Mouse (Mus musculus) brain, embryonic 14.5 days (tissue): ENCODE data around the gene Olfr824. TPM values are rescaled to one million over a fixed set of nuclear protein-coding genes. Genes with fewer than 3 reads are reported as not detected.
"Not testable (repeated sequence)": the region's sequence is repeated elsewhere in the genome, so short reads cannot be mapped to it uniquely, and the experiment has no call there.

ENCODE experiments used
- DNase-seq: peaks from one replicate; pipeline ENCODE4 v3.0.0-alpha.2; 2011; ENCODE audit warnings: low read depth
- CTCF ChIP-seq: fragments of 200-500 bp; IDR thresholded peaks from 2 replicates; pipeline ENCODE4 v1.5.1; 2012; ENCODE audit warnings: inconsistent platforms, mild to moderate bottlenecking, moderate library complexity, borderline replicate concordance; ENCODE audit not compliant: insufficient read depth, insufficient read length; ENCODE audit errors: extremely low read depth
- POLR2A ChIP-seq: fragments of 200-500 bp; IDR thresholded peaks from 2 replicates; pipeline ENCODE4 v1.6.1; 2012; ENCODE audit warnings: mild to moderate bottlenecking, inconsistent platforms, borderline replicate concordance; ENCODE audit not compliant: poor library complexity, insufficient read depth, insufficient read length, severe bottlenecking; ENCODE audit errors: extremely low read depth
- polyA plus RNA-seq: library from polyadenylated mRNA; depleted of rRNA; stranded (reverse); fragments of >200 nt; gene quantifications from 2 replicates; pipeline ENCODE4 v1.2.3, GENCODE M21; 2012; rRNA removed

Gene Olfr824
- polyA plus RNA-seq = not detected in 2 replicates

- DNase-seq = not testable (repeated sequence)
Observed at GRCm38 (mm10) chr10:130129900-130130299, at the start of gene Olfr824. Olfr824 (minus strand) TSS chr10:130130000.

GRCm38 (mm10) chr10:130166666-130167065 lies 36.9 kb upstream of the Olfr824 start, which contains the start of gene Olfr825:
Olfr825 (minus strand) TSS chr10:130166766.
- no peak for DNase-seq
- no peak for TF ChIP-seq POLR2A
- TF ChIP-seq CTCF = no peak

- no peak for DNase-seq
- TF ChIP-seq POLR2A = no peak
- TF ChIP-seq CTCF = no peak
Observed at GRCm38 (mm10) chr10:130165196-130165595, 35.4 kb upstream of the Olfr824 start.

GRCm38 (mm10) chr10:130144121-130144520 lies 14.3 kb upstream of the Olfr824 start:
- TF ChIP-seq CTCF = no peak
- no peak for TF ChIP-seq POLR2A
- DNase-seq = no peak

GRCm38 (mm10) chr10:130142481-130142880 lies 12.7 kb upstream of the Olfr824 start:
- not testable (repeated sequence) for DNase-seq

GRCm38 (mm10) chr10:130134811-130135210 lies 5.0 kb upstream of the Olfr824 start:
- DNase-seq = no peak
- TF ChIP-seq CTCF = no peak
- no peak for TF ChIP-seq POLR2A

- not testable (repeated sequence) for DNase-seq
Observed at GRCm38 (mm10) chr10:130116045-130116444, 13.8 kb downstream of the Olfr824 start.

GRCm38 (mm10) chr10:130115283-130115682 lies 14.5 kb downstream of the Olfr824 start, which contains the start of gene Olfr823:
Olfr823 (minus strand) TSS chr10:130115383.
- not testable (repeated sequence) for DNase-seq

- peak; percentile 41 for DNase-seq
- TF ChIP-seq CTCF (no peak), POLR2A (no peak)
Observed at GRCm38 (mm10) chr10:130096104-130096503, 33.7 kb downstream of the Olfr824 start.

- peak; percentile 75 for DNase-seq
- TF ChIP-seq POLR2A (no peak), CTCF (peak; percentile 54; the same call in 1 of the 2 replicates)
Observed at GRCm38 (mm10) chr10:130092838-130093440, 36.9 kb downstream of the Olfr824 start.

Other genes starting within 250 kb of the Olfr824 start
- not detected in 2 replicates for gene Olfr815, start 224.1 kb downstream of the Olfr824 start, polyA plus RNA-seq
- not detected in 2 replicates for gene Olfr816, start 214.4 kb downstream of the Olfr824 start, polyA plus RNA-seq
- not detected in 2 replicates for gene Olfr818, start 180.9 kb downstream of the Olfr824 start, polyA plus RNA-seq
- not detected in 2 replicates for gene Olfr819, start 162.7 kb downstream of the Olfr824 start, polyA plus RNA-seq
- not detected in 2 replicates for gene Olfr247, start 153.9 kb downstream of the Olfr824 start, polyA plus RNA-seq
- gene Gm10310, start 144.9 kb downstream of the Olfr824 start, polyA plus RNA-seq = not detected in 2 replicates
- gene Olfr820, start 117.4 kb downstream of the Olfr824 start, polyA plus RNA-seq = not detected in 2 replicates
- gene Olfr821, start 99.7 kb downstream of the Olfr824 start, polyA plus RNA-seq = not detected in 2 replicates
- not detected in 2 replicates for gene Olfr822, start 58.8 kb downstream of the Olfr824 start, polyA plus RNA-seq
- gene Olfr823, start 14.6 kb downstream of the Olfr824 start, polyA plus RNA-seq = not detected in 2 replicates
- not detected in 2 replicates for gene Olfr825, start 36.8 kb upstream of the Olfr824 start, polyA plus RNA-seq
- gene Olfr826, start 54.2 kb upstream of the Olfr824 start, polyA plus RNA-seq = not detected in 2 replicates
- not detected in 2 replicates for gene Olfr827, start 84.4 kb upstream of the Olfr824 start, polyA plus RNA-seq
- 2.0 and 2.5 TPM in 2 replicates for gene Neurod4, start 150.2 kb upstream of the Olfr824 start, polyA plus RNA-seq
- 0.16 TPM in 1 of 2 replicates, not detected in the other for gene Tespa1, start 192.9 kb upstream of the Olfr824 start, polyA plus RNA-seq